Mouse (Mus musculus) cerebellum, adult 2 months (tissue): ENCODE results near the gene Cisd1. TPM values are rescaled to one million over a fixed set of nuclear protein-coding genes. Genes with fewer than 3 reads are reported as not detected.

Source experiments
- DNase-seq, 2 experiments: peaks; one replicate each; pipeline ENCODE4 v3.0.0; 2021
- H3K27ac ChIP-seq: fragments of 200-500 bp; 2 replicates; pipeline ENCODE4 v1.5.1; 2012; ENCODE audit warnings: low read length, control low read depth, inconsistent platforms; ENCODE audit not compliant: insufficient read depth
- H3K27me3 ChIP-seq: fragments of 200-500 bp; 2 replicates; pipeline ENCODE4 v1.6.1; 2012; ENCODE audit warnings: inconsistent platforms, mild to moderate bottlenecking, low read length, moderate library complexity; ENCODE audit not compliant: control insufficient read depth, insufficient read depth
- H3K4me1 ChIP-seq: fragments of 200-500 bp; 2 replicates; pipeline ENCODE4 v1.6.1; 2011; ENCODE audit warnings: low read length; ENCODE audit not compliant: control insufficient read depth, insufficient read depth
- H3K4me3 ChIP-seq: fragments of 200-500 bp; replicated peaks from 2 replicates; pipeline ENCODE3; 2011; ENCODE audit warnings: mild to moderate bottlenecking, low read depth, low read length, control low read depth; ENCODE audit not compliant: insufficient read depth
- CTCF ChIP-seq: fragments of 200-500 bp; IDR thresholded peaks from 2 replicates; pipeline ENCODE4 v1.5.1; 2011; ENCODE audit warnings: low read depth, mild to moderate bottlenecking, control low read depth, low read length, moderate library complexity, borderline replicate concordance; ENCODE audit not compliant: insufficient read depth
- POLR2A ChIP-seq: fragments of 200-500 bp; IDR thresholded peaks from 2 replicates; pipeline ENCODE4 v1.6.1; 2011; ENCODE audit warnings: low read length, control low read depth, borderline replicate concordance; ENCODE audit not compliant: insufficient read depth
- WGBS: fragments of 180-500 bp; shearing (Covaris S2); methylation state at CpG from one replicate; pipeline ENCODE4 v1.1.7; 2018; 5-methylcytosine and 5-hydroxymethylcytosine counted together
- polyA plus RNA-seq: library from polyadenylated mRNA; depleted of rRNA; stranded (reverse); fragments of >200 nt; gene quantifications from 2 replicates; pipeline ENCODE4 v1.2.3, GENCODE M21; 2012

Gene Cisd1
- polyA plus RNA-seq, 1 experiment, result 212 TPM

DNA sequence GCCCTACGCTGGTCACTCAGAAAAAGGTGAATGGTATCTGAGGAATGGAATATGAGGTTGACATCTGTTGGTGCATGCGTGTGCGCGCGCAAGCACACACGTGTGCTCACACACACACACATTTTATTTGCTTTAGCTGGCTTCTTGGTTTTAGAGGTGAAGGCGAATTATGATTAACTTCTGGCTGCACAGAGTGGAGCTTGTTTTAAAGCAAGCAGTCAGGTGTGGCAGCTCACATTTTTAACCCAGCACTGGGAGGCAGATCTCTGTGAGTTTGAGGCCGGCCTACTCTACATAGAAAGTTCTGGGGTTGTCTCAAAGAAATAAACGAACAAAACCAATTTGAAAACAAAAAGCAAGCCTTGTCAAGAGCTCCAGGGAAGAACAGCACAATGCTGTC lies 3.5 kb downstream of the Cisd1 start:
- TF ChIP-seq POLR2A (no peak), CTCF (no peak)
- H3K4me3 ChIP-seq, result no peak overlapping the region
- 91% methylated on average over 9 of the region's 9 CpGs for WGBS
- DNase-seq, result no peak
- no peaks in the 10 kb centered on the region for H3K27me3 ChIP-seq
- no peak overlapping the region for H3K27ac ChIP-seq
- H3K4me1 ChIP-seq, result peaks cover 12% of the 10 kb centered on the region

DNA sequence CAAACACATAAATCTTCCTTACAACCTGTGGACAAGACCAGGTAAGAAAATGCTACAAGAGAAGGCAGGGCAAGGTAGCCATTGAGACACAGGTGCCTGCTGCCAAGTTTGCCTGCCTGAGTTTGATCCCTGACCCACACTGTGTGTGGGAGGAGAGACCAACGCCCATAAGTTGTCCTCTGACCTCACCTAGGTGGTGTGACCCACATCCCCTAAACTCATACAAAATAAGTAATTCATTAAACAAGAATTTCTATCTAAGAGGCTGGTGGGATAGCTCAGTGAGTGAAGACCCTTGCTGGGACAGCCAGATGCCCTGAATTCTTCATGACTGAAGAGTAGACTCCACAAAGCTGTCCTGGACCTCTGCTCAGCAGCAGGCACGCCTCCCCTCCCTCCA lies 4.6 kb downstream of the Cisd1 start:
- DNase-seq, result no peak
- TF ChIP-seq CTCF (no peak), POLR2A (no peak)
- Histone ChIP-seq H3K4me1 (peaks cover 12% of the 10 kb centered on the region), H3K27me3 (no peaks in the 10 kb centered on the region), H3K27ac (no peak overlapping the region), H3K4me3 (no peak overlapping the region)
- 60% methylated on average over 2 of the region's 2 CpGs for WGBS

DNA sequence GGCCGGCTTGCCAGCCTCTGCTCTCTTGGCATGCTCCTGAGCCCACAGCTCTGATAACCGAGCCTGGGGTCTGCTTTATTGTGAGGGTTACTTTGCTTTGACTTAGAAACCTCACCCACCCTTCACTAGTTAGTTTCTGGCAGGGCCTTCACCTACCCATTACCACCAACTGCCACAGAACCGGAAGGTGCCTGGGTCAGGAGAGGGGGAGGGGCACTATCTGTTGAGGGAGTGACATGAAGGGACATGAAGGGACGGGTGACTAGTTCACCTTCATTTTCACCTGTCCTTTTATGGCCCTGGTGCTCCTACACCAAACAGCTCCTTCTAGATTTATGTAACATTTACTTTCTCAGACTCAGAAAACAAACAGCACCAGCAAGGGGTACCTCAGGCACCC lies 5.3 kb downstream of the Cisd1 start:
- Histone ChIP-seq H3K27ac (no peak overlapping the region), H3K4me3 (no peak overlapping the region), H3K4me1 (peaks cover 12% of the 10 kb centered on the region), H3K27me3 (no peaks in the 10 kb centered on the region)
- TF ChIP-seq CTCF, result no peak
- TF ChIP-seq POLR2A, result no peak
- DNase-seq, result no peak
- 20% methylated on average over 4 of the region's 4 CpGs for whole genome bisulfite sequencing

DNA sequence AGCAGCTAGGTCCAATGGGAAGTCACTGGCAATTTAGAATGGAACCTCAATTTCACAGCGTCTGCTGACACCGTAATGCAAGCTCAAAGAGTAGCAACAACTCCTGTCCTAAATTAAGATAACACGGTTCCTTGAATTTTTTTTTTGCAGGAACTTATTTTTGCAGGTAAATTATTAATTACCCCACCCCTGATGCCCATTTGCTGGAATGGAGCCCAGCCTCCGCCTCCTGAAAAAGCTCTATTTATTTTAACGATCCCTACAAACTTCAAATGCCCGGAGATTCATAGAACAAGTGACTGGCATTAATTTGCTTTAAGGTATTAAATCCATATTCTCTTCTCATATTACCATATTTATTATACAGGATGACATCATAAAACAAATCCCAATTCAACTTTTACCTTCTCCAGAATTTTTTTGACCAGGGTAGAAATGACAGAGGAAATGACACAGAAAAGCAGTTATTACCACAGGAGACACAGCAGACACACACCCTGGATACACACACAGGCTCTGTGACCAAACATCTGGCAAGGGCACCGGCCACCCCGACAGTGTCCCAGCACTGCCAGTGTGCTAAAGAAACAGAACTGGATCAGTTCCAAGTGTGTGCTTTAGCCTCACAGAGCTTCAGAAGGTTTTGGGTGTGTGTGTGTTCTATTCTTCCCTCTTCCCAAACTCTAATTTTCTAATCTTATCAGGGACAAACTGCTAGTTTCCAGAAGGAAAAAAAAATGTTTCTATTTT lies 6.4 kb downstream of the Cisd1 start:
- Histone ChIP-seq H3K27me3 (no peaks in the 10 kb centered on the region), H3K27ac (no peak overlapping the region), H3K4me1 (peaks cover 12% of the 10 kb centered on the region), H3K4me3 (no peak overlapping the region)
- TF ChIP-seq CTCF (no peak), POLR2A (no peak)
- no peak for DNase-seq
- 62% methylated on average over 8 of the region's 8 CpGs for WGBS

DNA sequence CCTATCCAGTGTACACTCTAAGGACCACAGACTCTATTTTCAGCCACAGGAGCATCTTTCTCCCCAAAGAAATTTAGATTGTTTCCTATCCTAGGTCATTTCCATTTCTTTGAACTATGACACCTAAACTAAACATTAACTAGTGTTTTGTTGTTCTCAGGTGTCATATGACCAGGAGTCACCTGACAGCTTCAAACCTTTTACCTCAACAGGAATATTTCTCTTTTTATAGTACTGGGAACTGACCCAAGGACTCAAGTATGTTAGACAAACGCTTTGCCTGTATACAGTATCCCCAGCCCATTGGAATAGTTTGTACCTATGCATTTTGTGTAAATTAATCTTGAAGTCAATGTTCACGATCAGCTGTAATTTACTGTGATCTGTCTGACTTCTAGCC lies 7.0 kb downstream of the Cisd1 start:
- 81% methylated on average over 2 of the region's 2 CpGs for WGBS
- Histone ChIP-seq H3K27ac (no peak overlapping the region), H3K27me3 (no peaks in the 10 kb centered on the region), H3K4me1 (peaks cover 12% of the 10 kb centered on the region), H3K4me3 (no peak overlapping the region)
- TF ChIP-seq POLR2A (no peak), CTCF (no peak)
- DNase-seq, result no peak

DNA sequence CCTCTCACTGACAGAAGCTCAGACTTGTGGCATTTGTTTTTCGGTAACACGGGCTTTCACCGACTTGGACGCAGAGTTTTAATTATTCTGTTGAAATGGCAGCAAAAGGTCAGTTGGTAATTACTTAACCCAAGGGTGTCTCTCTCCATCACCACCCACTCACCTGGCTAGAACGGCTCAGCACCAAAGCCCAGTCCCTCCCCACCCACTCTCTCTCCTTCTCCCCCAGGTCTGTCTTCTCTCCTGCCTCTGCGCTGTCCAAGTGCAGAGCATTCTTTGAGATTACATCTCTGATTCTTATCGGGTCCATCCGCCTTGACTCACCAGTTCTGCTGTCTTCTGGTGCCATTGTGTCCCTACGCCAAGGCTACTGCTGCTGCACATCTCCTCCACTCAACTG lies 11.9 kb downstream of the Cisd1 start:
- Histone ChIP-seq H3K27me3 (no peaks in the 10 kb centered on the region), H3K4me3 (no peak overlapping the region), H3K4me1 (no peaks in the 10 kb centered on the region), H3K27ac (no peak overlapping the region)
- no peak for TF ChIP-seq POLR2A
- WGBS, result 88% methylated on average over 9 of the region's 9 CpGs
- no peak for DNase-seq

DNA sequence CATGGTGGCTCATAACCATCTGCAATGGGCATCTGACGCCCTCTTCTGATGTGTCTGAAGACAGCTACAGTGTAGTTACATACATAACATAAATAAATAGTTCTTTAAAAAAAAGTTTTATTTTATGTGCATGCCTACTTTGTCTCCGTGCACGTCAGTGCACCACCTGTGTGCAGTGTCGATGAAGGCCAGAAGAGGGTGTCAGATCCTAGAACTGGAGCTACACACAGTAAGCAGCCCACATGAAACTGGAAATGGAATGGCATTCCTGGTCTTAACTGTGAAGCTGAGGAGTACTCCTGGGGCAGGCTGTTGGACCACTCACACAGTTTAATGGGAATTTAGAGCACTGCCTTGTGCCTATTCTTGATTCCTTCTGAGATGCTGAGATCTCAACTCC lies 12.4 kb downstream of the Cisd1 start:
- Histone ChIP-seq H3K27ac (no peak overlapping the region), H3K27me3 (no peaks in the 10 kb centered on the region), H3K4me1 (no peaks in the 10 kb centered on the region), H3K4me3 (no peak overlapping the region)
- WGBS, result 89% methylated on average over 4 of the region's 4 CpGs
- DNase-seq, result no peak
- peak; percentile 39; the same call in 1 of the 2 replicates for TF ChIP-seq CTCF
- TF ChIP-seq POLR2A, result no peak

DNA sequence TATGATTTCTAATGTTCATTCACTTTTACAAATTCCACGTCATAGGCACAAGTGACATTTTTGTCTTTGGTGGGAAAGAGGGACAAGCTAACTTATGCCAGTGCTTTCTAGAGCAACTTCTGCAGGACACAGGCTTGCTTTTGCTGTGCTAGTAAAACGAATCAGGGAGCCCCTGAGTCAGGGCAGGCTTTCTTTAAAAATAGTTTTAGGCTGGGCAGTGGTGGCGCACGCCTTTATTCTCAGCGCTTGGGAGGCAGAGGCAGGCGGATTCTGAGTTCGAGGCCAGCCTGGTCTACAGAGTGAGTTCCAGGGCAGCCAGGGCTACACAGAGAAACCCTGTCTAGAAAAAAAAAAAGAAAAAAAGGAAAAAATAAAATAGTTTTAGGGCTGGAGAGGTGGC lies 12.8 kb downstream of the Cisd1 start:
- no peak for DNase-seq
- no peak for TF ChIP-seq POLR2A
- TF ChIP-seq CTCF, result no peak
- no peak overlapping the region for H3K4me3 ChIP-seq
- 94% methylated on average over 7 of the region's 7 CpGs for WGBS
- no peak overlapping the region for H3K27ac ChIP-seq
- no peaks in the 10 kb centered on the region for H3K4me1 ChIP-seq
- no peaks in the 10 kb centered on the region for H3K27me3 ChIP-seq

DNA sequence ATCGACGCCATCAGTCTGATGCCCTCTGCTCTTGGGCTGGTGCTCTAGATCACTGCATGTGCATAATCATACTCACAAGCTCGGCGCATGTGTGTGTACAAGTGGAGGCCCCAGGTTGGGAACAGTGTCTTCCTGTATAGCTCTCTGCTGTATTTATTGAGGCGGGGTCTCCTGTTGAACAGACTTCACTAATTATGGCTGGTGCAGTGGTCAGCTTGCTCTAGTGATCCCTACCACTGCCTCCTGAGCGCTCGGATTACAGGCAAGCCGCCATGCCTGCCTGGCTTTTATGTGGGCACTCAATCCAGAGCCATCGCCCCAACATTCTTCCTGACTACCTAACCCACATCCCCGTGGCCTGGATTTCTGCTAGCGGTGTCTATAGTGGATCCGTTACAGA lies 14.7 kb downstream of the Cisd1 start:
- Histone ChIP-seq H3K4me1 (no peaks in the 10 kb centered on the region), H3K27ac (no peak overlapping the region), H3K27me3 (no peaks in the 10 kb centered on the region), H3K4me3 (no peak overlapping the region)
- DNase-seq, result no peak
- WGBS, result 97% methylated on average over 12 of the region's 12 CpGs
- TF ChIP-seq POLR2A (no peak), CTCF (no peak)
